Mouse (Mus musculus) liver, embryonic 16.5 days (tissue): ENCODE data around the gene Kiss1r. TPM values are rescaled to one million over a fixed set of nuclear protein-coding genes. Genes with fewer than 3 reads are reported as not detected.
"Not testable (repeated sequence)": the region's sequence is repeated elsewhere in the genome, so short reads cannot be mapped to it uniquely, and the experiment has no call there.

Experiments
- ATAC-seq: fragments of 200-750 bp; cut with Nextera tagmentation; 2 replicates; pipeline ENCODE4 v1.8.0; 2017; ENCODE audit warnings: low read depth, mild to moderate bottlenecking, moderate number of reproducible peaks, moderate library complexity
- H3K27ac ChIP-seq: fragments of 300-500 bp; sonication (generic); 2 replicates; pipeline ENCODE4 v1.5.1; 2014; ENCODE audit warnings: mild to moderate bottlenecking, low read length
- H3K27me3 ChIP-seq: fragments of 300-500 bp; sonication (generic); 2 replicates; pipeline ENCODE4 v1.6.1; 2014; ENCODE audit warnings: low read depth, low read length, mixed read lengths; ENCODE audit not compliant: control insufficient read depth, insufficient read depth
- H3K36me3 ChIP-seq: fragments of 300-500 bp; sonication (generic); 2 replicates; pipeline ENCODE4 v1.6.1; 2014; ENCODE audit warnings: mild to moderate bottlenecking; ENCODE audit not compliant: control insufficient read depth, insufficient read depth
- H3K4me1 ChIP-seq: fragments of 300-500 bp; sonication (generic); 2 replicates; pipeline ENCODE4 v1.6.1; 2014; ENCODE audit warnings: low read depth, low read length, mixed read lengths; ENCODE audit not compliant: control insufficient read depth
- H3K4me2 ChIP-seq: fragments of 300-500 bp; sonication (generic); 2 replicates; pipeline ENCODE4 v1.6.1; 2014; ENCODE audit warnings: low read depth, low read length, mixed read lengths
- H3K4me3 ChIP-seq: fragments of 300-500 bp; sonication (generic); 2 replicates; pipeline ENCODE4 v1.5.1; 2014; ENCODE audit warnings: low read depth, mild to moderate bottlenecking, low read length
- H3K9ac ChIP-seq: fragments of 300-500 bp; sonication (generic); 2 replicates; pipeline ENCODE4 v1.6.1; 2014; ENCODE audit warnings: low read depth, low read length
- H3K9me3 ChIP-seq: fragments of 300-500 bp; sonication (generic); replicated peaks from 2 replicates; pipeline ENCODE4 v1.6.1; 2016; ENCODE audit warnings: low read length; ENCODE audit not compliant: control insufficient read depth
- WGBS: fragments of 180-500 bp; shearing (Covaris S2); extraction: QIAGEN DNeasy Blood & Tissue Kit; methylation state at CpG from one replicate; pipeline ENCODE4 v1.1.7; 2014; ENCODE audit not compliant: insufficient replicate concordance; 5-methylcytosine and 5-hydroxymethylcytosine counted together
- polyA plus RNA-seq: library from polyadenylated mRNA; unstranded; fragments of >200 nt; fragmentation: Nextera tagmentation; extraction: Ambion mirVana; gene quantifications from 2 replicates; pipeline ENCODE4 v1.2.1, GENCODE M21; 2015

Kiss1r gene
- polyA plus RNA-seq, 1 experiment from 2014 or later: 0.18 TPM

- WGBS: 52% methylated on average over 5 of the region's 5 CpGs
- no peaks in the 10 kb centered on the region for H3K4me1 ChIP-seq
Observed at GRCm38 (mm10) chr10:79890670-79891069, 26.1 kb upstream of the Kiss1r start, which contains the start of gene Cfd. TSS of gene Cfd (plus strand) at chr10:79890853.

GRCm38 (mm10) chr10:79892451-79893118 is 24.2 kb upstream of the Kiss1r start:
- 38% methylated on average over 22 of the region's 22 CpGs for WGBS
- H3K4me1 ChIP-seq, H3K9ac ChIP-seq, H3K4me2 ChIP-seq, H3K9me3 ChIP-seq, H3K4me3 ChIP-seq, H3K27ac ChIP-seq, H3K27me3 ChIP-seq, H3K36me3 ChIP-seq: not testable (repeated sequence)
- 0 out of 2 replicates have a peak, but pooled peaks have one; percentile 31 for ATAC-seq

More at GRCm38 (mm10) chr10:79890670-79891069, 26.1 kb upstream of the Kiss1r start, which contains the start of gene Cfd:
- ATAC-seq: no peak
- no peaks in the 10 kb centered on the region for H3K27me3 ChIP-seq
- H3K36me3 ChIP-seq: no peaks in the 10 kb centered on the region
- no peak within 1 kb of the TSS for H3K4me3 ChIP-seq
- H3K27ac ChIP-seq: no peak within 1 kb of the TSS
- no peaks in the 10 kb centered on the region for H3K9me3 ChIP-seq
- H3K4me2 ChIP-seq: no peak within 1 kb of the TSS
- no peak within 1 kb of the TSS for H3K9ac ChIP-seq

GRCm38 (mm10) chr10:79896306-79896705 is 20.5 kb upstream of the Kiss1r start:
- Histone ChIP-seq H3K4me3 (no peak overlapping the region), H3K4me2 (no peak overlapping the region), H3K27ac (no peak overlapping the region), H3K4me1 (peaks cover 8% of the 10 kb centered on the region), H3K9ac (no peak overlapping the region), H3K27me3 (no peaks in the 10 kb centered on the region), H3K9me3 (no peaks in the 10 kb centered on the region), H3K36me3 (no peaks in the 10 kb centered on the region)
- WGBS: 86% methylated on average over 16 of the region's 16 CpGs
- no peak for ATAC-seq

- no peaks in the 10 kb centered on the region for H3K9me3 ChIP-seq
- H3K4me2 ChIP-seq: no peak overlapping the region
- peak overlapping the region; percentile 69 for H3K27ac ChIP-seq
- no peaks in the 10 kb centered on the region for H3K27me3 ChIP-seq
- H3K4me3 ChIP-seq: no peak overlapping the region
- H3K4me1 ChIP-seq: peaks cover 8% of the 10 kb centered on the region
- no peaks in the 10 kb centered on the region for H3K36me3 ChIP-seq
- ATAC-seq: peak; percentile 7; the same call in 1 of the 2 replicates
- WGBS: 70% methylated on average over 13 of the region's 13 CpGs
- H3K9ac ChIP-seq: no peak overlapping the region
Observed at GRCm38 (mm10) chr10:79896814-79897213, 20.0 kb upstream of the Kiss1r start.

- Histone ChIP-seq H3K27me3 (no peaks in the 10 kb centered on the region), H3K36me3 (no peaks in the 10 kb centered on the region), H3K9ac (no peak overlapping the region), H3K9me3 (no peaks in the 10 kb centered on the region), H3K27ac (peak overlapping the region; percentile 69), H3K4me3 (peak overlapping the region; percentile 10), H3K4me2 (peak overlapping the region; percentile 18), H3K4me1 (peaks cover 8% of the 10 kb centered on the region)
- WGBS: 54% methylated on average over 20 of the region's 20 CpGs
- ATAC-seq: peak; percentile 85
Observed at GRCm38 (mm10) chr10:79897316-79898245, 19.2 kb upstream of the Kiss1r start.

GRCm38 (mm10) chr10:79900951-79901410 is 15.8 kb upstream of the Kiss1r start:
- 67% methylated on average over 2 of the region's 2 CpGs for WGBS
- peaks cover 5% of the 10 kb centered on the region; the same call in 1 of the 2 replicates for H3K36me3 ChIP-seq

GRCm38 (mm10) chr10:79906712-79907111 is 10.1 kb upstream of the Kiss1r start:
- Histone ChIP-seq H3K4me2 (no peak overlapping the region), H3K27ac (no peak overlapping the region), H3K4me1 (peaks cover 19% of the 10 kb centered on the region), H3K27me3 (no peaks in the 10 kb centered on the region), H3K9me3 (no peaks in the 10 kb centered on the region), H3K4me3 (no peak overlapping the region), H3K36me3 (peaks cover 10% of the 10 kb centered on the region), H3K9ac (no peak overlapping the region)
- ATAC-seq: no peak
- 87% methylated on average over 9 of the region's 9 CpGs for WGBS

More at GRCm38 (mm10) chr10:79900951-79901410, 15.8 kb upstream of the Kiss1r start:
- Histone ChIP-seq H3K9me3 (no peaks in the 10 kb centered on the region), H3K27me3 (no peaks in the 10 kb centered on the region), H3K4me2 (no peak overlapping the region), H3K27ac (no peak overlapping the region), H3K4me3 (no peak overlapping the region), H3K4me1 (peaks cover 8% of the 10 kb centered on the region), H3K9ac (no peak overlapping the region)
- ATAC-seq: no peak

- H3K27ac ChIP-seq: no peak overlapping the region
- peaks cover 12% of the 10 kb centered on the region for H3K36me3 ChIP-seq
- no peak overlapping the region for H3K4me2 ChIP-seq
- no peak overlapping the region for H3K9ac ChIP-seq
- no peak for ATAC-seq
- H3K9me3 ChIP-seq: no peaks in the 10 kb centered on the region
- H3K27me3 ChIP-seq: no peaks in the 10 kb centered on the region
- WGBS: 90% methylated on average over 10 of the region's 10 CpGs
- H3K4me3 ChIP-seq: peak overlapping the region; percentile 95; the same call in 1 of the 2 replicates
- peaks cover 21% of the 10 kb centered on the region for H3K4me1 ChIP-seq
Observed at GRCm38 (mm10) chr10:79907415-79907814, 9.4 kb upstream of the Kiss1r start.
